Mouse (Mus musculus) testis, adult 2 months (tissue): ENCODE results near the gene Ust.

Experiments
- CTCF ChIP-seq: fragments of 200-500 bp; IDR thresholded peaks from 2 replicates; pipeline ENCODE4 v1.5.1; 2012; ENCODE audit warnings: low read depth, mild to moderate bottlenecking, inconsistent platforms, low read length, moderate library complexity; ENCODE audit not compliant: control insufficient read depth, insufficient read depth, insufficient replicate concordance
- POLR2A ChIP-seq: fragments of 200-500 bp; IDR thresholded peaks from 2 replicates; pipeline ENCODE4 v1.6.1; 2012; ENCODE audit warnings: low read depth, mild to moderate bottlenecking, inconsistent platforms, low read length, moderate library complexity; ENCODE audit not compliant: control insufficient read depth

DNA sequence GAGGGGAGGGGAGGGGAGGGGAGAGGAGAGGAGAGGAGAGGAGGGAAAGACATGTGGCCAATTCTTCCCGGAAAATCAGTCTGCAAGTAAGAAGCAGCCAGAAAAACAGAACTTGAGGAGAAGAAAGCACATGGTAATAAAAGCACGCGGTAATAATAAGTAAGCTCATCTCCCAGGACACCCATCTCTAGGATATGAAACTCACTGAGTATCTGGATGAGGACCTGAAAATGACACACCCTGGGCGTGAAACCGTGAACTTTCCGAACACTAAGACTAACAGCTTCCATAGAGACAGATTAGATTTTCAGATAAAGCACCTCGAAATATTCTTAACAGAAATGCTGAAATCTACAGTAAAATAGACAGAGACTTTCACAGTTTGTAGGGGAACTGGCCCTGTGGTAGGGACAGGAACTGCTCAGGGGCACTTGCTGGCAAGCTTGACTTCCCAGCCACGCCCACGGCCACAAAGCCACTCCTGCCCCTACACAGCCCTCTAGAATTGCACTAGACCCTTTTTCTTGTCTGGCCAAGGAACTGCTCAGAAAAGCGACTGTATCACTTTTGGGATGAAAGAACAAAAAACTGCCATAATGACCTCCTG is 148.6 kb downstream of the Ust start:
- TF ChIP-seq CTCF (no peak), POLR2A (no peak)
